Mouse (Mus musculus): ENCODE data around the gene Tmem240. TPM values are rescaled to one million over a fixed set of nuclear protein-coding genes. Genes with fewer than 3 reads are reported as not detected.
A peak's percentile ranks its signal among the peaks of the same experiment; 100 is the strongest.

Gene Tmem240
- polyA plus RNA-seq, 1 experiment from 2014 or later = 0.15 TPM

DNA sequence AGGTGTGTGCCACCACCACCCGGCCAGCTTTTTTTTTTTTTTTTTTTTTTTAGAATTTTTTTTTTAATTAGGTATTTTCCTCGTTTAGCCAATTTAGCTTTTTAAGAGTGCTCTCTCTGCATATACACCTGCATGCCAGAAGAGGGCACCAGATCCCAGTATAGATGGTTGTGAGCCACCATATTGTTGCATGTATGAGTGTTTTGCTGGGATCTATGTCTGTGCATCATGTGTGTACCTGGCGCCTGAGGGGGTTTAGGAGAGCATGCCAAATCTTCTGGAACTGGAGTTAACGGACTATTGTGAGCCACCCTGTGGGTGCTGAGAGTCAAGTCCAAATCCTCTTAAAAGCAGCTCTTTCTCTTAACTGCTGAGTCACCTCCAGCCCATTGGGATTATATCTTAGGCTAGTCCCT, 12.9 kb upstream of the Tmem240 start:
- 64% methylated on average over 4 of the region's 4 CpGs for WGBS
- ATAC-seq (ENCODE audit: low read depth) = peak; percentile 43; the same call in 1 of the 2 replicates
- no peaks in the 10 kb centered on the region for H3K4me1 ChIP-seq (replicated peaks; ENCODE audit: control insufficient read depth, insufficient read depth, low read length)
- H3K9me3 ChIP-seq (ENCODE audit: control insufficient read depth, low read length) = no peaks in the 10 kb centered on the region
- H3K36me3 ChIP-seq (ENCODE audit: control insufficient read depth, insufficient read depth, low read length) = peaks cover 12% of the 10 kb centered on the region
- no peak overlapping the region for H3K27ac ChIP-seq (ENCODE audit: low read length)
- no peak overlapping the region for H3K4me3 ChIP-seq (ENCODE audit: low read length)
- H3K27me3 ChIP-seq (ENCODE audit: control insufficient read depth, insufficient read depth, low read depth, low read length) = no peaks in the 10 kb centered on the region
- no peak overlapping the region for H3K4me2 ChIP-seq (ENCODE audit: low read depth, low read length)
- H3K9ac ChIP-seq (ENCODE audit: low read length) = no peak overlapping the region

DNA sequence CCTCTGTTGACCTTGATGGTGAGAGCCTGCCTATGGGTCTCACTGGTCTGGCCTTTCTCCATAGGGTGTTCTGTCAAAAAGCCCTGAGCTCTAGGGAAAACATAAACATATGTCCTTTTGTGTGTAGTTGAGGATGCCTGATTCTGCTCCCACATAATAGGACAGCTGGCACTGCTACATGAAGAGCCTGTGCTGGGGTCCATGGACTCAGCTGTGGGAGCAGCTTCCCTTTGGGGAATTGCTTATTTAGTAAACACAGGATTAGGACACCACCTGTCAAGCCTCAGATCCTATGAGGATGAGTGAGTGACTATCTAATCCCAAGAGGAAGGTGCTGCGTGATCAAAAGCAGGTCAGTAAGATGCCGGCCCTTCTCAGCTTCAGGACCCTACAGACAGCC, 6.6 kb upstream of the Tmem240 start:
- Histone ChIP-seq H3K9me3 (ENCODE audit: control insufficient read depth, low read length) (no peaks in the 10 kb centered on the region), H3K27ac (ENCODE audit: low read length) (no peak overlapping the region), H3K4me2 (ENCODE audit: low read depth, low read length) (no peak overlapping the region), H3K36me3 (ENCODE audit: control insufficient read depth, insufficient read depth, low read length) (peaks cover 7% of the 10 kb centered on the region; the same call in 1 of the 2 replicates), H3K4me1 (replicated peaks; ENCODE audit: control insufficient read depth, insufficient read depth, low read length) (no peaks in the 10 kb centered on the region), H3K9ac (ENCODE audit: low read length) (no peak overlapping the region), H3K4me3 (ENCODE audit: low read length) (no peak overlapping the region), H3K27me3 (ENCODE audit: control insufficient read depth, insufficient read depth, low read depth, low read length) (no peaks in the 10 kb centered on the region)
- ATAC-seq (ENCODE audit: low read depth) = no peak
- WGBS = 74% methylated on average over 2 of the region's 2 CpGs

DNA sequence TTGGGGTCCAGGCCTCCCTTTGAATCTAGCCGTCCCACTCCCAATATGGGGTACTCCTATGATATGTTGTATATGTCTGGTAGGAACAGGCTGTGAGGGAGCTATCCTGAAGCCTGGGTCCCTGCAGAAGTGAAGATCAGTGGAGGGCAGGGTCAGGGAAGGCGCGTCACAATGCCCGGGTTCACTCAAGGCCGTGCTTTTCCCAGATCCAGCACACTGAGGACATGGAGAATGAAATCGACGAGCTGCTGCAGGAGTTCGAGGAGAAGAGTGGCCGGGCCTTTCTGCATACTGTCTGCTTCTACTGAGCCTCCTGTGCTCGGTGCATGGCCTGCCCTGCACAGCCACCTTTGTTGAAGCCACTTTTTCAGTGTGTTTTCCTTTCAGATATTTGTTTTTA, 1.3 kb upstream of the Tmem240 start:
- H3K4me1 ChIP-seq (replicated peaks; ENCODE audit: control insufficient read depth, insufficient read depth, low read length) = peaks cover 11% of the 10 kb centered on the region
- H3K9me3 ChIP-seq (ENCODE audit: control insufficient read depth, low read length) = no peaks in the 10 kb centered on the region
- WGBS = 84% methylated on average over 10 of the region's 10 CpGs
- ATAC-seq (ENCODE audit: low read depth) = no peak
- no peak overlapping the region for H3K4me2 ChIP-seq (ENCODE audit: low read depth, low read length)
- H3K27ac ChIP-seq (ENCODE audit: low read length) = no peak overlapping the region
- H3K36me3 ChIP-seq (ENCODE audit: control insufficient read depth, insufficient read depth, low read length) = peaks cover 2% of the 10 kb centered on the region; the same call in 1 of the 2 replicates
- no peaks in the 10 kb centered on the region for H3K27me3 ChIP-seq (ENCODE audit: control insufficient read depth, insufficient read depth, low read depth, low read length)
- no peak overlapping the region for H3K4me3 ChIP-seq (ENCODE audit: low read length)
- H3K9ac ChIP-seq (ENCODE audit: low read length) = no peak overlapping the region

DNA sequence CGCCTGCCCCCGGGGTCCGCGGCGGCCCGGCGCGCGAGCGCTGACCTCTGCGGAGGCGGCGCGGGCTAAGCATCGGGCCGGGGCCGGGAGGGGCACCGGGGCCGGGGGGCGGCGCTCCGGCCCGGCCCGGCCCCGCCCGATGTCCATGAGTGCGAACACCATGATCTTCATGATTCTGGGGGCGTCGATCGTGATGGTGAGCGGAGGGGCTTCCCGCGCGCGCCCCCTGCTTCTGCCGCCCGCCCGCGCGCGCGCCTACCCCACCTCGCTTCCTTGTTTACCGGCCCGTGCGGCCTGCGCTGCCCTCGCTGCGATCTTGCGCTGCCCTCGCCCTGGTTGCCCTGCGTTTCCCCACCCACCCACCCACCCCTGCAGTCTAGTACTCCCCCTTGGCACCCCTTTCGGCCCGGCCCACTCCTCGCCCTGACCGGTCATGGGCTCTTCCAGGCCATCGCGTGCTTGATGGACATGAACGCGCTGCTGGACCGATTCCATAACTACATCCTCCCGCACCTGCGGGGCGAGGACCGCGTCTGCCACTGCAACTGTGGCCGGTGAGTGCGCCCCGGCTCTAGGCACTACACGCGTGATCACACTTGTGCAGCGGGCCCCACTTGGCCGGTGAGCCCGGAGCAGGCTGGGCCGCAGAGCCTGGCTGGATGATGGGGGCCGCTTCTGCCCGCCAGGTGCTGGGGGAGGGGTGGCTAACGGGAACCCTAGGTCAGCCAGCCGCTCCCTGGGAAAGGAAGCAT, 527 bp downstream of the Tmem240 start:
- Histone ChIP-seq H3K9ac (ENCODE audit: low read length) (peak overlapping the region; percentile 80), H3K4me3 (ENCODE audit: low read length) (peak overlapping the region; percentile 80), H3K27me3 (ENCODE audit: control insufficient read depth, insufficient read depth, low read depth, low read length) (no peaks in the 10 kb centered on the region)

DNA sequence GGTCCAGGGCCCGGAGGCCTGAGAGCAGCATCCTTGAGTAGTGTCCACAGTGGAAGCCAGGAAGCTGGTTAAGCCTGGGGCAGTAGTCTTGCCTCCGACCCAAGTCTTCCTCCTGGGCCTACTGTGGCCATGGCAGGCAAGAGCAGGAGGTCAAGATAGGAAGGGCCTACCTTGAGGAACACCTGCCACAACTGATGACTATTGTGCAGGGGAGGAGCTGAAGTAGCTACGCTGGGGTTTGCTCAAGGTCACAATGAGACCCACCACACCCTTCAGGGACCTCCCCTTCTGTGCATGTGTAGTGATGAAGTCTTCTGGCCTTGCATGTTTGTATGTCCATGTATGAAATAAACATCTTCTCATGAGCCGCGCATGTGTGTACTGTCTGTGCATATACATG, 1.2 kb downstream of the Tmem240 start:
- Histone ChIP-seq H3K27me3 (ENCODE audit: control insufficient read depth, insufficient read depth, low read depth, low read length) (no peaks in the 10 kb centered on the region), H3K9ac (ENCODE audit: low read length) (peak overlapping the region; percentile 80), H3K27ac (ENCODE audit: low read length) (no peak overlapping the region), H3K4me3 (ENCODE audit: low read length) (peak overlapping the region; percentile 80), H3K36me3 (ENCODE audit: control insufficient read depth, insufficient read depth, low read length) (peaks cover 11% of the 10 kb centered on the region; the same call in 1 of the 2 replicates), H3K4me1 (replicated peaks; ENCODE audit: control insufficient read depth, insufficient read depth, low read length) (peaks cover 11% of the 10 kb centered on the region), H3K4me2 (ENCODE audit: low read depth, low read length) (peak overlapping the region; percentile 83), H3K9me3 (ENCODE audit: control insufficient read depth, low read length) (no peaks in the 10 kb centered on the region)
- WGBS = 65% methylated on average over 5 of the region's 5 CpGs
- ATAC-seq (ENCODE audit: low read depth) = no peak

More for the DNA sequence above, 527 bp downstream of the Tmem240 start:
- ATAC-seq (ENCODE audit: low read depth) = peak; percentile 82
- no peak overlapping the region; the same call in none of the 2 replicates for H3K27ac ChIP-seq (ENCODE audit: low read length)
- peaks cover 11% of the 10 kb centered on the region for H3K4me1 ChIP-seq (replicated peaks; ENCODE audit: control insufficient read depth, insufficient read depth, low read length)
- H3K4me2 ChIP-seq (ENCODE audit: low read depth, low read length) = peak overlapping the region; percentile 83
- H3K9me3 ChIP-seq (ENCODE audit: control insufficient read depth, low read length) = no peaks in the 10 kb centered on the region
- H3K36me3 ChIP-seq (ENCODE audit: control insufficient read depth, insufficient read depth, low read length) = peaks cover 5% of the 10 kb centered on the region; the same call in 1 of the 2 replicates
- under 1% methylated on average over 61 of the region's 79 CpGs for WGBS

DNA sequence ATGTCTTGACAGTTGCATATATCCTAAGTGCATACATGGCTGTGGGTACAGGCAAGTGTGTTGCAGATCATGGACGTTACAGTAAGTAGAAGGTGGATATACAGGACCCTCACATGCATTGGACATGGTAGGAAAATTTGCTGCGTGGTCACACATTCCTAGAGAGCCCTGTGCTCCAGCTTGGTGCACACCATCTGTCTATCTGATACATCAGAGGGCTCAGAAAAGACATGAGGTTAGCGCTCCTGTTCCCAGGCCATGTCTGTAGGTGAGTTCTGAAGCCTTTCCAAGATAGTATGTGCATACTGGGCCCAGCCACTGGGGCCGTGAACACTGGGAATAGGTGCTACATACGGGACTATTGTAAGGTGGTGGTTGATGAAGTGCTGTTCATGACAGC, 1.8 kb downstream of the Tmem240 start:
- Histone ChIP-seq H3K27me3 (ENCODE audit: control insufficient read depth, insufficient read depth, low read depth, low read length) (no peaks in the 10 kb centered on the region), H3K4me1 (replicated peaks; ENCODE audit: control insufficient read depth, insufficient read depth, low read length) (peaks cover 11% of the 10 kb centered on the region), H3K36me3 (ENCODE audit: control insufficient read depth, insufficient read depth, low read length) (peaks cover 10% of the 10 kb centered on the region; the same call in 1 of the 2 replicates), H3K9me3 (ENCODE audit: control insufficient read depth, low read length) (no peaks in the 10 kb centered on the region), H3K4me3 (ENCODE audit: low read length) (no peak overlapping the region), H3K4me2 (ENCODE audit: low read depth, low read length) (no peak overlapping the region), H3K9ac (ENCODE audit: low read length) (no peak overlapping the region), H3K27ac (ENCODE audit: low read length) (no peak overlapping the region)
- WGBS = 83% methylated on average over 5 of the region's 5 CpGs
- ATAC-seq (ENCODE audit: low read depth) = no peak

DNA sequence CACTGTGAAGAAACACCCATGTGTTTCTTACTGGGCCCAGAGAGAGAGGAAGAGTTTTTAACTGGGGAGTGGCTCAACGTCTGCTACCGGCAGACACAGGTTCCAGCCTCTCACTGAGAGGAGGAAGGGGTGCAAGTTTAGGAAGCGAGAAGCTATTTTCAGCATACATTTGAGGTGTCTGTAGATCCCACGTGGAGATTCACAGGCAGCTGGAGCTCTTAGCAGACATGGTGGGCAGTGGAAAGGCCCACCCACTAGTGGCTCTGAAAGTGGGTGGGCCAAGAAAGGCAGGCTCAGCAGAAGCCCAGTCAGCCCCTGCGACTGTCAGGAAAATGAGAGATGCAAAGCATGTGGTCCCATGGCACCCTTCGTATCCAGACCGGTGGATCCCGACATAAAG, 3.7 kb downstream of the Tmem240 start:
- Histone ChIP-seq H3K9ac (ENCODE audit: low read length) (no peak overlapping the region), H3K36me3 (ENCODE audit: control insufficient read depth, insufficient read depth, low read length) (peaks cover 12% of the 10 kb centered on the region; the same call in 1 of the 2 replicates), H3K27ac (ENCODE audit: low read length) (no peak overlapping the region), H3K4me2 (ENCODE audit: low read depth, low read length) (no peak overlapping the region), H3K4me1 (replicated peaks; ENCODE audit: control insufficient read depth, insufficient read depth, low read length) (peaks cover 11% of the 10 kb centered on the region), H3K4me3 (ENCODE audit: low read length) (no peak overlapping the region), H3K27me3 (ENCODE audit: control insufficient read depth, insufficient read depth, low read depth, low read length) (no peaks in the 10 kb centered on the region), H3K9me3 (ENCODE audit: control insufficient read depth, low read length) (no peaks in the 10 kb centered on the region)
- 49% methylated on average over 8 of the region's 8 CpGs for WGBS
- no peak for ATAC-seq (ENCODE audit: low read depth)

DNA sequence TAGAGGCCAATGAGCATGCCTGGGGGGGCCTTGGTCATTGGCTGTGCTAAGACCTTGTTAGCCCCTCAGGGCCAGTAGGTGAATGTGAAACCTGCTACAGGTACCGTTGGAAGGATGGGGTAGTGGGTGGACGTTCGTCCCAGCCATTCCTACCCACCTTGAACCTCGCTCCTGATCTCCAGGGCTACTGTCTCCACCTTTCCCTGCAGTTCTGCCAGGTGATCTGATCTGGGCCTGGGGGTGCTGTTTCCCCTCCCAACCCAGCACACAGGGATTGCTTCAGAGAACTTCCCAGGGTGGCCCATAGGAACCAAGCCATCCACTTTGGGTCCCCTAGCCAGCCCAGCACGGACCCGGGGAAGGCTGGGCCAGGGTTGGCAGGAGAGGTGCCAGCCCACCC, 4.6 kb downstream of the Tmem240 start:
- ATAC-seq (ENCODE audit: low read depth) = no peak
- no peak overlapping the region for H3K4me2 ChIP-seq (ENCODE audit: low read depth, low read length)
- peaks cover 8% of the 10 kb centered on the region for H3K4me1 ChIP-seq (replicated peaks; ENCODE audit: control insufficient read depth, insufficient read depth, low read length)
- 83% methylated on average over 6 of the region's 6 CpGs for WGBS
- no peak overlapping the region for H3K27ac ChIP-seq (ENCODE audit: low read length)
- no peaks in the 10 kb centered on the region for H3K27me3 ChIP-seq (ENCODE audit: control insufficient read depth, insufficient read depth, low read depth, low read length)
- no peak overlapping the region for H3K4me3 ChIP-seq (ENCODE audit: low read length)
- peaks cover 12% of the 10 kb centered on the region; the same call in 1 of the 2 replicates for H3K36me3 ChIP-seq (ENCODE audit: control insufficient read depth, insufficient read depth, low read length)
- H3K9me3 ChIP-seq (ENCODE audit: control insufficient read depth, low read length) = no peaks in the 10 kb centered on the region
- H3K9ac ChIP-seq (ENCODE audit: low read length) = no peak overlapping the region

DNA sequence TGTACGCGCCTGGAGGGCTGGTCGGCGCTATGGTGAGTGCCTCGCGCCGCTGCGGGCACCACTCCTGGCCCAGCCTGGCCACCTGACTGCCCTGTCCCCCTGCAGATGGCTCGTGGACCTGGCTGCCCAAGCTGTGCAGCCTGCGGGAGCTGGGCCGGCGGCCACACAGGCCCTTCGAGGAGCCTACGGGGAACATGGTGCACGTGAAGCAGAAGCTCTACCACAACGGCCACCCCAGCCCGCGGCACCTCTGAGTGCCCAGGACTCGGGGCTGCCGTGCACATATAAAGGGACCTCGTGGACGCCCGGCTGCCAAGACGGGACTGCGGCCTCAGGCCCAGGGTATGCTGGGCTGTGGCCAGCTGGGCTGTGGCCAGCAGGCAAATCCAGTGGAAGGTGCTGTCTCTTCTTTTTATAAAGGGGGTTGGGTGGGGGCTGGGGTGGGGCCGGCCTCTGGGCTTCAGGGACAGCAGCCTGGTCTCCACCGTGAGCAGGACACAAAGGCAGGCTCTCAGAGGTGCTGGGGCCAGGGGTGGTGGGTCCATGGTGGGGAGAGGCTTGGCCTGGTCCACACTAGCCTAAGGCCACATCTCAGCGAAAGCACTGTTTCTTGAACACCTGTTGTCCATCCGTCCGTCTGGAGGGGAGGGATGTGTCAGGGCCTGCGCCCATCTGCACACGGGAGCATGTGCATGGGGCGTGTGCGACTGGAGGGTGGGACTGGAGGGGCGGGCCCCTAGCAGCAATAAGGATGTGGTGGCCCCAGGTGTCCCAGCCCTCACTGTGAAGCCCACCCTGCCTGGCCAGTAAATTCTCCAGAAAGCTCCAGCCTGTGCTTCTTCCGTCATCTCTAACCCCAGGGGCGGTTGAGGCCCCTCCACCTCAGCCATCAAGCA, 5.4 kb downstream of the Tmem240 start:
- Histone ChIP-seq H3K27me3 (ENCODE audit: control insufficient read depth, insufficient read depth, low read depth, low read length) (no peaks in the 10 kb centered on the region), H3K36me3 (ENCODE audit: control insufficient read depth, insufficient read depth, low read length) (peaks cover 12% of the 10 kb centered on the region; the same call in 1 of the 2 replicates), H3K4me2 (ENCODE audit: low read depth, low read length) (no peak overlapping the region), H3K27ac (ENCODE audit: low read length) (no peak overlapping the region), H3K4me3 (ENCODE audit: low read length) (no peak overlapping the region), H3K4me1 (replicated peaks; ENCODE audit: control insufficient read depth, insufficient read depth, low read length) (peaks cover 8% of the 10 kb centered on the region), H3K9ac (ENCODE audit: low read length) (no peak overlapping the region), H3K9me3 (ENCODE audit: control insufficient read depth, low read length) (no peaks in the 10 kb centered on the region)
- WGBS = 73% methylated on average over 36 of the region's 37 CpGs
- no peak for ATAC-seq (ENCODE audit: low read depth)

All from lung, embryonic 16.5 days (tissue).